Mouse (Mus musculus): Measurements from ENCODE around the gene Atp6v0b.

Gene Atp6v0b

GRCm38 (mm10) chr4:117871787-117872186 is 15.3 kb downstream of the Atp6v0b start:
- DNase-seq (ENCODE audit: low spot score in 2 of 2), result no peak

GRCm38 (mm10) chr4:117870437-117870836 is 16.7 kb downstream of the Atp6v0b start:
- DNase-seq (ENCODE audit: low spot score in 2 of 2), result no peak

- no peak for DNase-seq (ENCODE audit: low spot score in 2 of 2)
Observed at GRCm38 (mm10) chr4:117869317-117869716, 17.8 kb downstream of the Atp6v0b start.

GRCm38 (mm10) chr4:117867823-117868222 is 19.3 kb downstream of the Atp6v0b start:
- peak in 1 of 2 experiments; percentile 52 for DNase-seq (ENCODE audit: low spot score in 2 of 2)

- no peak for DNase-seq (ENCODE audit: low spot score in 2 of 2)
Observed at GRCm38 (mm10) chr4:117867000-117867399, 20.1 kb downstream of the Atp6v0b start.

GRCm38 (mm10) chr4:117866083-117866482 is 21.1 kb downstream of the Atp6v0b start:
- no peak for DNase-seq (ENCODE audit: low spot score in 2 of 2)

- peak in 1 of 2 experiments; percentile 66 for DNase-seq (ENCODE audit: low spot score in 2 of 2)
Observed at GRCm38 (mm10) chr4:117862823-117863222, 24.3 kb downstream of the Atp6v0b start.

- DNase-seq (ENCODE audit: low spot score in 2 of 2), result no peak
Observed at GRCm38 (mm10) chr4:117860570-117860969, 26.6 kb downstream of the Atp6v0b start.

GRCm38 (mm10) chr4:117858794-117859193 is 28.3 kb downstream of the Atp6v0b start:
- DNase-seq (ENCODE audit: low spot score in 2 of 2), result peak; percentile 55 to 57

GRCm38 (mm10) chr4:117855146-117855545 is 32.0 kb downstream of the Atp6v0b start:
- no peak for DNase-seq (ENCODE audit: low spot score in 2 of 2)

GRCm38 (mm10) chr4:117852152-117852868 is 34.8 kb downstream of the Atp6v0b start:
- no peak for DNase-seq (ENCODE audit: low spot score in 2 of 2)

- no peak for DNase-seq (ENCODE audit: low spot score in 2 of 2)
Observed at GRCm38 (mm10) chr4:117850871-117851270, 36.3 kb downstream of the Atp6v0b start.

GRCm38 (mm10) chr4:117850176-117850575 is 37.0 kb downstream of the Atp6v0b start:
- DNase-seq (ENCODE audit: low spot score in 2 of 2), result no peak

- no peak for DNase-seq (ENCODE audit: low spot score in 2 of 2)
Observed at GRCm38 (mm10) chr4:117849506-117849905, 37.6 kb downstream of the Atp6v0b start.

- no peak for DNase-seq (ENCODE audit: low spot score in 2 of 2)
Observed at GRCm38 (mm10) chr4:117849063-117849462, 38.1 kb downstream of the Atp6v0b start.

- DNase-seq (ENCODE audit: low spot score in 2 of 2), result peak in 1 of 2 experiments; percentile 52
Observed at GRCm38 (mm10) chr4:117847011-117847410, 40.1 kb downstream of the Atp6v0b start.

- no peak for DNase-seq (ENCODE audit: low spot score in 2 of 2)
Observed at GRCm38 (mm10) chr4:117846261-117846660, 40.9 kb downstream of the Atp6v0b start.

- no peak for DNase-seq (ENCODE audit: low spot score in 2 of 2)
Observed at GRCm38 (mm10) chr4:117845316-117845715, 41.8 kb downstream of the Atp6v0b start.

GRCm38 (mm10) chr4:117844467-117844866 is 42.7 kb downstream of the Atp6v0b start:
- DNase-seq (ENCODE audit: low spot score in 2 of 2), result no peak

- no peak for DNase-seq (ENCODE audit: low spot score in 2 of 2)
Observed at GRCm38 (mm10) chr4:117843101-117843500, 44.0 kb downstream of the Atp6v0b start.

GRCm38 (mm10) chr4:117841566-117841965 is 45.6 kb downstream of the Atp6v0b start:
- no peak for DNase-seq (ENCODE audit: low spot score in 2 of 2)

- DNase-seq (ENCODE audit: low spot score in 2 of 2), result no peak
Observed at GRCm38 (mm10) chr4:117840821-117841220, 46.3 kb downstream of the Atp6v0b start.

- DNase-seq (ENCODE audit: low spot score in 2 of 2), result no peak
Observed at GRCm38 (mm10) chr4:117839366-117839765, 47.8 kb downstream of the Atp6v0b start.

GRCm38 (mm10) chr4:117837271-117837670 is 49.9 kb downstream of the Atp6v0b start:
- DNase-seq (ENCODE audit: low spot score in 2 of 2), result no peak

All from frontal cortex, postnatal 36 days (tissue).